9 mouse cellular contexts compared by ENCODE assay signal in genomic region chr8:84687003-84687704, GRCm38 (mm10). TPM values are rescaled to one million over a fixed set of nuclear protein-coding genes. Genes with fewer than 3 reads are reported as not detected.
DNase-seq lines count a peak whose midpoint lies in the region; ATAC-seq and TF ChIP-seq lines count a peak whose summit lies in the region.
"Had no signal": no experiment of that assay in that cellular context is flagged by ENCODE, and none has a peak within 500 bp of the region (broad histone marks: within the 10 kb centered on the region; RNA-seq: fewer than 3 reads in every experiment).

No protein-coding gene starts in this region.

- peak overlapping the region; percentile 96 for H3K4me3 ChIP-seq in spleen, adult 2 months (ENCODE audit: extremely low read depth, insufficient read depth, insufficient read length)
- peak overlapping the region; percentile 100 for H3K4me3 ChIP-seq in hindbrain, embryonic 13.5 days
- peak overlapping the region; percentile 99 for H3K4me3 ChIP-seq in liver, embryonic 13.5 days (replicated peaks)
- peak overlapping the region; percentile 99 for H3K4me3 ChIP-seq in small intestine, adult 2 months (ENCODE audit: low read depth, low read length)

- H3K4me1 ChIP-seq in spleen, adult 2 months (ENCODE audit: control insufficient read depth, insufficient read depth, insufficient read length), result peaks cover 18% of the 10 kb centered on the region; the same call in 1 of the 2 replicates
- peaks cover 56% of the 10 kb centered on the region for H3K4me1 ChIP-seq in hindbrain, embryonic 13.5 days (replicated peaks)
- H3K4me1 ChIP-seq in liver, embryonic 13.5 days (replicated peaks), result peaks cover 79% of the 10 kb centered on the region
- peaks cover 18% of the 10 kb centered on the region for H3K4me1 ChIP-seq in small intestine, adult 2 months (ENCODE audit: control insufficient read depth, insufficient read depth, insufficient read length, low read length)

- peak overlapping the region; percentile 99 for H3K9ac ChIP-seq in hindbrain, embryonic 13.5 days
- peak overlapping the region; percentile 100 for H3K9ac ChIP-seq in liver, embryonic 13.5 days

- H3K27ac ChIP-seq in spleen, adult 2 months (ENCODE audit: insufficient read depth, low read length), result peak overlapping the region; percentile 77
- peak overlapping the region; percentile 89 for H3K27ac ChIP-seq in hindbrain, embryonic 13.5 days
- peak overlapping the region; percentile 96 for H3K27ac ChIP-seq in liver, embryonic 13.5 days
- H3K27ac ChIP-seq in small intestine, adult 2 months (ENCODE audit: insufficient read depth, low read depth, low read length), result peak overlapping the region; percentile 59

- no peak for TF ChIP-seq POLR2A in spleen, adult 2 months (IDR thresholded peaks at IDR 0.05; ENCODE audit: low read depth, low read length)
- TF ChIP-seq POLR2A in small intestine, adult 2 months (IDR thresholded peaks at IDR 0.05; ENCODE audit: low read depth, low read length), result no peak

- H3K4me2 ChIP-seq in hindbrain, embryonic 13.5 days, result peak overlapping the region; percentile 95
- H3K4me2 ChIP-seq in liver, embryonic 13.5 days, result peak overlapping the region; percentile 94

- H3K36me3 ChIP-seq in spleen, adult 2 months (ENCODE audit: control insufficient read depth, insufficient read depth, low read length), result peaks cover 4% of the 10 kb centered on the region; the same call in 1 of the 2 replicates
- H3K36me3 ChIP-seq in hindbrain, embryonic 13.5 days, result peaks cover 17% of the 10 kb centered on the region
- peaks cover 32% of the 10 kb centered on the region for H3K36me3 ChIP-seq in liver, embryonic 13.5 days
- peaks cover 8% of the 10 kb centered on the region; the same call in 1 of the 2 replicates for H3K36me3 ChIP-seq in small intestine, adult 2 months (ENCODE audit: control insufficient read depth, insufficient read depth, low read length)

- ATAC-seq in hindbrain, embryonic 13.5 days (ENCODE audit: low FRiP score), result peak; percentile 22; the same call in 1 of the 2 replicates
- ATAC-seq in liver, embryonic 13.5 days (ENCODE audit: low read depth), result peak; percentile 16

- under 1% methylated on average over 52 of the region's 62 CpGs for WGBS in spleen, adult 2 months
- under 1% methylated on average over 56 of the region's 62 CpGs for WGBS in hindbrain, embryonic 13.5 days
- under 1% methylated on average over 61 of the region's 62 CpGs for WGBS in liver, embryonic 13.5 days (ENCODE audit: insufficient replicate concordance)
- WGBS in small intestine, adult 2 months, result 1% methylated on average over 61 of the region's 62 CpGs

- no peaks in the 10 kb centered on the region for H3K27me3 ChIP-seq in spleen, adult 2 months (ENCODE audit: control insufficient read depth, insufficient read depth, low read length)
- H3K27me3 ChIP-seq in hindbrain, embryonic 13.5 days, result no peaks in the 10 kb centered on the region
- no peaks in the 10 kb centered on the region for H3K27me3 ChIP-seq in liver, embryonic 13.5 days
- H3K27me3 ChIP-seq in small intestine, adult 2 months (ENCODE audit: control insufficient read depth, insufficient read depth, low read length), result no peaks in the 10 kb centered on the region

- TF ChIP-seq CTCF in spleen, adult 2 months (IDR thresholded peaks at IDR 0.05; ENCODE audit: extremely low read depth, insufficient read depth, insufficient read length, insufficient replicate concordance), result no peak
- no peak for TF ChIP-seq CTCF in small intestine, adult 2 months (IDR thresholded peaks at IDR 0.05; ENCODE audit: extremely low read depth, insufficient read length, insufficient replicate concordance, low read depth, low read length)

- no peaks in the 10 kb centered on the region for H3K9me3 ChIP-seq in hindbrain, embryonic 13.5 days
- H3K9me3 ChIP-seq in liver, embryonic 13.5 days (replicated peaks), result no peaks in the 10 kb centered on the region

- DNase-seq in adrenal gland, postnatal 10 days, result peak; percentile 67
- no peak for DNase-seq in adrenal gland, postnatal 4 days (ENCODE audit: low spot score in 2 of 2)
- DNase-seq in spleen, adult 2 months (ENCODE audit: low read depth in 1 of 2, low spot score in 2 of 2), result peak in 1 of 2 experiments; percentile 8
- DNase-seq in spleen, postnatal 14 days (ENCODE audit: low spot score in 2 of 2), result no peak
- no peak for DNase-seq in liver, embryonic 13.5 days
- no peak for DNase-seq in frontal cortex, postnatal 14 days (ENCODE audit: low spot score in 2 of 2)

RNA-seq across cellular contexts. Expression of gene Nacc1, which starts 0.5 kb away (rescaled TPM):
- total RNA-seq in adrenal gland, postnatal 10 days (2021), result 10 to 100 TPM; 59.1 to 62.9 TPM
- total RNA-seq in adrenal gland, postnatal 4 days (2021), result 10 to 100 TPM; 88.9 to 89.0 TPM
- polyA plus RNA-seq in spleen, adult 2 months (2012; rRNA removed), result 66.0 and 78.5 TPM in 2 replicates
- 13.7 and 14.4 TPM in 2 replicates for polyA plus RNA-seq in hindbrain, embryonic 13.5 days (2015; fragmentation: Nextera tagmentation; extraction: Ambion mirVana)
- 6.9 and 7.6 TPM in 2 replicates for polyA plus RNA-seq in liver, embryonic 13.5 days (2015; fragmentation: Nextera tagmentation; extraction: Ambion mirVana)
- polyA plus RNA-seq in small intestine, adult 2 months (2012; rRNA removed), result 57.2 and 104 TPM in 2 replicates

RNA-seq across cellular contexts. Expression of gene Trmt1, which starts 1.0 kb away (rescaled TPM):
- total RNA-seq in adrenal gland, postnatal 10 days (2021), result 10 to 100 TPM; 63.4 to 82.8 TPM
- 100 to 1,000 TPM; 122 to 124 TPM for total RNA-seq in adrenal gland, postnatal 4 days (2021)
- polyA plus RNA-seq in spleen, adult 2 months (2012; rRNA removed), result 98.1 and 155 TPM in 2 replicates
- polyA plus RNA-seq in hindbrain, embryonic 13.5 days (2015; fragmentation: Nextera tagmentation; extraction: Ambion mirVana), result 51.9 and 60.3 TPM in 2 replicates
- polyA plus RNA-seq in liver, embryonic 13.5 days (2015; fragmentation: Nextera tagmentation; extraction: Ambion mirVana), result 45.9 and 46.8 TPM in 2 replicates
- 38.3 and 55.2 TPM in 2 replicates for polyA plus RNA-seq in small intestine, adult 2 months (2012; rRNA removed)

RNA-seq across cellular contexts. Expression of gene Lyl1, which starts 14.1 kb away (rescaled TPM):
- 1 to 10 TPM; 7.8 to 8.5 TPM for total RNA-seq in adrenal gland, postnatal 10 days (2021)
- total RNA-seq in adrenal gland, postnatal 4 days (2021), result 1 to 10 TPM; 6.5 to 7.2 TPM
- polyA plus RNA-seq in spleen, adult 2 months (2012; rRNA removed), result 90.0 and 115 TPM in 2 replicates
- polyA plus RNA-seq in hindbrain, embryonic 13.5 days (2015; fragmentation: Nextera tagmentation; extraction: Ambion mirVana), result 3.9 and 4.2 TPM in 2 replicates
- 61.2 and 61.3 TPM in 2 replicates for polyA plus RNA-seq in liver, embryonic 13.5 days (2015; fragmentation: Nextera tagmentation; extraction: Ambion mirVana)
- polyA plus RNA-seq in small intestine, adult 2 months (2012; rRNA removed), result 4.2 and 8.2 TPM in 2 replicates

RNA-seq across cellular contexts. Expression of gene Ier2, which starts 24.5 kb away (rescaled TPM):
- total RNA-seq in adrenal gland, postnatal 10 days (2021), result 10 to 100 TPM; 33.3 to 63.4 TPM
- 10 to 100 TPM; 35.1 to 35.3 TPM for total RNA-seq in adrenal gland, postnatal 4 days (2021)
- 23.0 and 27.4 TPM in 2 replicates for polyA plus RNA-seq in spleen, adult 2 months (2012; rRNA removed)
- 26.1 and 32.2 TPM in 2 replicates for polyA plus RNA-seq in hindbrain, embryonic 13.5 days (2015; fragmentation: Nextera tagmentation; extraction: Ambion mirVana)
- 20.5 and 24.1 TPM in 2 replicates for polyA plus RNA-seq in liver, embryonic 13.5 days (2015; fragmentation: Nextera tagmentation; extraction: Ambion mirVana)
- 37.0 and 72.7 TPM in 2 replicates for polyA plus RNA-seq in small intestine, adult 2 months (2012; rRNA removed)

RNA-seq across cellular contexts. Expression of gene G430095P16Rik, which starts 35.7 kb away (rescaled TPM):
- total RNA-seq in adrenal gland, postnatal 10 days (2021), result under 1 TPM; 0.51 to 0.88 TPM
- total RNA-seq in adrenal gland, postnatal 4 days (2021), result 1 to 10 TPM; 1.2 TPM
- 4.5 TPM in 2 replicates for polyA plus RNA-seq in spleen, adult 2 months (2012; rRNA removed)
- polyA plus RNA-seq in hindbrain, embryonic 13.5 days (2015; fragmentation: Nextera tagmentation; extraction: Ambion mirVana), result 1.0 and 2.3 TPM in 2 replicates
- polyA plus RNA-seq in liver, embryonic 13.5 days (2015; fragmentation: Nextera tagmentation; extraction: Ambion mirVana), result 9.6 and 10.0 TPM in 2 replicates
- polyA plus RNA-seq in small intestine, adult 2 months (2012; rRNA removed), result 0.30 TPM in 2 replicates
- total RNA-seq: left cerebral cortex, postnatal 36 days had no signal
